Mouse (Mus musculus): Measurements from ENCODE around the gene Ccdc40.

DNA sequence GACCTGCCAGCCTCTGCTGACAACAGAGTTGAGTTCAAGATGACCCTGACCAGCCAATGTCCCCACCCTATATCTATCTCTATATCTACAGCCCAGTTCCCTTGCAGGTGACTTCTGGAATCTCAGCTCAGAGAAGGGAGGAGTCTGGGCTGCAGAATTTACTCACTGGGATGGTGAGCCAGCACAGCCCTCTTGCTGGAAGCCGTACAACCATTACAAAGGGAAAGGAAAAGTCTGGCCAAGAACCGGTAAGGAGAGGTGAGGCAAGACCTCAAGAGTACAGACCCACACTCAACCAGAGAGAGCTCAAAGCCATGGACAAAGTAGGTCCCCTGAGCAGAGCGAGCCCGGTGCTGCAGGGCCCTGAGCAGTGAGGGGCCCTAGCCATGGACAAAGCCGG is 36.2 kb upstream of the Ccdc40 start:
- no peak for TF ChIP-seq GATA1 (IDR thresholded peaks at IDR 0.05; ENCODE audit: borderline replicate concordance, low read length)
- no peak for TF ChIP-seq FLI1 (IDR thresholded peaks at IDR 0.05; ENCODE audit: low read length)

Measured in megakaryocyte, embryonic 14.5 days (primary cell).